Mouse (Mus musculus): ENCODE results near the gene Ccdc71.

The Ccdc71 gene

DNA sequence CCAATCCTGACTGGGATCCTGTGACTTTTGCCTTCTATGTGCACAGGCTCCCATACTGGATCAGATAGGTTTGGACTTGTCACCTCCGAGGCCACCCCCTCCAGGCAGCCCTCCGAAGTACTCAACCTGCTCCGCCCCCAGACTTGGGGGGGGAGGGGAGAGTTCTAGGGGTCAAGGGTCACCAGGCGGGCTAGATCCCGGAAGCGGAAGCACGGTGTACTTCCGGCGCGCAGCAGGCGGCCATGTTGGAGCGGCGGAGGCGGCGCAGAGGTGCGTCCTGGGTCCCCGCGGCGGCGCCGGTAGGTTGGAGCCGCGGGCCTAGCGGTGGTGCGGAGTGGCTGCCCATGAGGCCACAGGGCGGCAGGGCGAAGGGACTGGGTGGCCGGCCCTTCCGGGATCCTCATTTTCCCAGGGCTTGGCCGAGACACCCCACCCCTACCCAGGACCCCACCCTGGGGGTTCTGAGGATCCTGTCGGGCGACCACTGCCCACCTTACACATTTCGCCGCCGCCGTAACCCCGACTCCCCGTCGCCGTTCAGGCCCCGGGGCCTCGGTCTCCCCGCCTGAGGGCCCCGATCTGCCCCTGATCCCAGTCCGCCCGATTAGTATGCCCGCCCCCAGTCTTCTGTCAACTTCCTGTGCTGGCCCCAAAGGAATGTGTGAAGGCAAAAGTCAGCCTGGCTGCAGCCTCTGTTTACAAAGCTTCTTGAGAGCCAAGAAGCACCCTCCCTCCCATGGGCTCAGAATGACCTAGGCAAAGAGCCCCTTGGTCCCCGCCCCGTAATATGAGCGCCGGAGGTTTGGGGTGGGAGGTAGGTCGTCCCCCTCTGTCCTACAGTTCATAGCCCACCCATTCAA, at the start of gene Ccdc71:
Ccdc71 (plus strand) TSS at position 209 of the 860 bp plus-strand sequence.
- DNase-seq (ENCODE audit: low read depth): peak; percentile 91

DNA sequence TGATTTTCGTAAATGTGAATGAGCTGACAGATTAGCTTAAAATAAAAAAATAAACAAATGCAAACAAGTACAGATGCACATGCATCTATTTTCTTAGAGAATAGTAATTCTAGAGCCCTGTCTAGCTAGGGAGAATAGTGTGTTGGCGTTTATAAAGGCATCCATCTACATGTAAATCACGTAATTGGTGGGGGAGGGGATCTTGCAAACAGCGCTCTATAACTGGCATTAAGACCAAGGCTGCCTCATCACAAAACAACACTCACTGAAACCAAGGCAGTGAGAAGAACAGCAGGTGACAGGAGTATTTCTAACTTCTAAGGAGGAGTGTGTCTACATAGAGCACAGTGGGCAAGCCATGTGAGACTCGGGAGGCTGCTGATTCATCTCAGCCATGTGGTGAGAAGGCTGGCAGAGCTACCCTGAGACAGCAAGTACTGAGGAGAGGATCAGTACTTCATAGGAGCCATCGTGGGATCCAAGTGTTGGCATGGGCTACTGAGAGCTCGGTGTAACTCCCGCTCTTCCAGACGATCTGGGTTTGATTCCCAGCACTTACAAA, 48.9 kb upstream of the Ccdc71 start:
- no peak for DNase-seq (ENCODE audit: low read depth)

DNA sequence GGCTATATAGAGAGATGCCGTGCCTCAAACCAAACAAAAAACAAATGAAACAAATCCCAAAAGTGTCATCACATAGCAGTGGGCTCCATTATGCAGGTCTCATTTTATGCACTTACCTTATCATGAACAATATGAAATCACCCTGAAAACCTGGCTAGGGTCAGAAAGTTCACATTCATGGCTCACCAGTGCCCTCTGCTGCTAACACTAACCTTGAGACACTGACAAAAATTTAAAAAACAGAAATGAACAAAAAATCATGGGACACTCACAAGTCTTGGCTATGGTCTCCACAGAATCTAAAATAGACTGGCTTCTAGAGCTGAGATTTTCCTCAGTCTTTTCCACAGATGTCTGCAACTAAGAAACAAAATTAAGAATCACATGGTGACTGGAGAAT, 48.1 kb upstream of the Ccdc71 start:
- DNase-seq (ENCODE audit: low read depth): peak; percentile 43

DNA sequence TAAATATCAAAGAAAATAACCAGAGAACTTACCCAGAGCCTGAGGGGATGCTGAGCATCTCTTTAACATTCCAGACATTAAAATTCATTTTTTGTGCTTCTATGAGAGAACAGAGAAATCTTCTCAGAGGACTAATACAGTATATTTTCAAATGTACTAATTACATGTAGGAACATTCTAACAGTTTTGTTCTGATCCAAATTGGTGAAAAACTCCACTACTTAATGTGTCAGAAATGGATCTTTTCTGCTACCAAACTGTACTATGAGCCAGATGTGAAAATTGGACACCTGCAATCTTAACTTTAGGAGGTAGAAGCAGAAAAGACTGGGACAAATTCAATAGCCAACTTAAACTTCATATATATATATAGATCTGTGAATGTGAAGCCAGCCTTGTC, 31.9 kb upstream of the Ccdc71 start, which contains the start of gene Ccdc36:
Ccdc36 (minus strand) TSS at position 101 of the 400 bp plus-strand sequence.
- no peak for DNase-seq (ENCODE audit: low read depth)

DNA sequence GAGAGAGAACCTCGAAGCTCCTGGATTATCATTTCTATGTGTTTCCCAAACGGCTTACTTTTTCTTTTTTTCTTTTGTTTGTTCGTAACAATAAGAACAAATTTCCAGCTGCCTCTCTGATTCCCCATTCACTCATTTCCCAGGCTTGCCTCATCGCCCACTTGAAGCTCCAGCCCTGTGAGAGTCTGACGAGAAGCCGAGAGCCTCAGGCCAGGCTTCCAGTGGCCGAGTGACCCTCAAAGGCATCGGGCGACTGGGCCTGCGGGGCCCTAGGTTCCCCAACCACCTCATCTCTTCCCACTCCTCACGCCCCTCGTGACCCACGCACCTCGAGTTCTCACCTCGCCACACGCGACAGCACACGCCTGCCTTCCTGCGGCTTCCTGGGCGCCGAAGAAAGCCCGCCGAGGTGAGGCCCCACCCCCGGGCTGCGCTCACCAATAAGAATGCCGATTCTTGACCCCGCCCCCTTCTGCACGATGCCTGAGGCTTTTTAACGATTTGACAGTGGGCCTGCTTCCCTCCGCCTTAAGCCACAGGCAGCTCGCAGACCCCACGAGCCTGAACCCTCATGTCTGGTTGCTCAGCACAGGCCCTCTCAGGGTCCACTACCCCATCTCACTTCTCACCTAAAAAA, 28.8 kb upstream of the Ccdc71 start:
- DNase-seq (ENCODE audit: low read depth): peak; percentile 26

DNA sequence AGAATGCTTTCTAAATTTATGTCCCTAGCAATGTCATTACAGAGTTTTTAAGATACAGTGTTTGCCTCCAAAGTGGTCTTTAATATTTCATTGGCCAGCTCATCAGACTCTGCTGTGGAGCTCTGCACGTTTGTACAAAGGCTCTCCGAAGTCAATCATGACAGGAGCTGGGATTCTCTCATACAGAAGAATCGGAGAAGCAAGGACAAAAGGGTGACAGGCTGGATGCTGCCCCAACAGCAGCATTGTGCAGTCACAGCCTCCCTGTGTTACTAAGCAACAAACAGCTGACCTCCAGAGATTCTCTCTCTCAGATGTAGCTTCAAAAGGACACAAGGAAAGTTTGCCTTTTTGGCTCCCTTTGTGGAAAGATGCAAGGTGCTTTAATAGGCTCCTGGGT, 24.1 kb upstream of the Ccdc71 start, which contains the start of gene BC048562:
BC048562 (plus strand) TSS at position 301 of the 400 bp plus-strand sequence.
- DNase-seq (ENCODE audit: low read depth): no peak

DNA sequence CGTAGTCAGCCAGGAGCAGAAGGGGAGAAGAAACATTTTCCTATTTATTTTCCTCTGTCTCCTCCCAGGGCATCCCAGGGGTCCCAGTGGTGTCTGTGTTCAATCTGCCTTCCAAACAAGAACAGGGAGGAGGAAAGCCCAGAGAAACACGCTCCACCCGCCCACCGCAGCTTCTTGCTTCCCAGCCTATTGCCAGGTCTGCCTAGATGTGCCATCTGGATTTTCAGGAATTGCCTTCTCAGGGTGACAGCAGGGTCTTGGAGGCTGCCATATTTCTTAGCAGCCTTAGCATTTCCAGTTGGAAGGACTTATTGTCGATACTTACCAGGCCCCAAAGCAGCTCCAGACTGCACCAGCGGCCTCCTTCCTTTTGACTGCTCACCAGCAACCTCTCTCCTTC, 21.2 kb upstream of the Ccdc71 start:
- DNase-seq (ENCODE audit: low read depth): no peak

DNA sequence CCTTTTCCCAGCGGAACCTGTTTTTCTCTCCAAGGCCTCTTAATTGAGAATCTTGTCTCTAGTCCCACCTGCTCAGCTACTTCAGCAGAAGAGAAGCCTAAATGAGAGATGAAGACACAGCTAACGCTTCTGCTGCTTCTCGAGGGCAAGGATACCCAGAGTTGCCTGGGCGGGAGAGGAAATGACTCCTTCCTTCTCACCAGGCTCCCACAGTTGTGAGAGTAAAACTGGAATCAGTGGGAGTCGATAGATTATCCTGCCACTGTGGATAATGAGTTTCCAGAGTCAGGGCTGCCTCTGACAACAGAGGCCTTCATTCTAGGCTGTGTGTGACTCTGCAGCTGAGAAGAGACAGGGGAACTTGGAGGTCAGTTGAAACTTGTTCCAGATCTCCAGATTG, 19.8 kb upstream of the Ccdc71 start:
- DNase-seq (ENCODE audit: low read depth): no peak

DNA sequence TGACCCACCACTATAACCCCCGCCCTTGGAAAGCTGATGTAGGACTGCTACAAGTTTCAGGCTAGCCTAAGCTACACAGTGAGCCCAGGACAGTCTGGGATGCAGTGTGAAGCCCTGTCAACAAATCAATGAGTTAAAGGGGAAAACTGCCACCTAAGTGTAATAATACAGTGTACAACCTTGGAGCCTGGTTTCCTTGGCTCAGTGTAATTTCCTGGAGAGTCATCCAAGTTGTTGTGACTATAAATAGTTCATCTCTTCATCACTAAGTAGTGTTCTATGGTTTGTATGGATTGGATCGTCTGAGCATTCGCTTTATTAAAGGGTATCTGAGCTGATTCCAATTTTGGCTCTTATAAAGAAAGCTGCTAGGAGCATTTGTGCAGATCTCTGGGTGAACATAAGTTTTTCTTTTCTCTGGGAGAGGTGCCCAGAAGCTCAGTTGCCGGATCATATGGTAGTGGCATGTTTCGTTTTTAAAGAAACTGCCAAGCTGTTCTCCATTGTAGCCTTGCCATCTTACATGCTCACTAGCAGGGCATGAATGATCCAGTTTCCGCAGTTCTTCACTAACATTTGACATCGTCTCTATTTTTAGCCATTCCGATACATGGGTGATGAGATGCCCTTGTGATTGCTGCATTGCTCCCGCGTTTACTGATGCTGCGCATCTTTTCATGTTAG, 18.9 kb upstream of the Ccdc71 start:
- DNase-seq (ENCODE audit: low read depth): no peak

DNA sequence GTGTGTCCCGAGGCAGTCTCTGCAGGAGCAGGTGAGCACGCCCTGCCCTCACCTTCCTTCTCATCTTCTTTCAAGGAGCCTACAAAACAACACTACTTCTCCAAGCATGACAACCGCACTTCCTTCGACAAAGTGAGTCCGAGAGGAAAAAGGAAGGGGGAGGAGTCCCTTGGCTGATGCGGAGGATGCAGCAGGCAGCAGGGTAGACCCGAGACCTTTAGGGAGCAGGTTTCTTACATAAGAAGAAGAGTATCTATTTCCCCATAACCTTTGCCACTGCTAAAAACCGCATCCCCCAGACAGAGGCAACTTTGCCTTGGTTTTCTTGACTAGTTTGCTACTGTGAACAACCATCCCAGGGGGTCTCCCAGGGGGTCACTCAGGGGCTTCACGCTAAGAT, 15.2 kb upstream of the Ccdc71 start:
- peak; percentile 18 for DNase-seq (ENCODE audit: low read depth)

DNA sequence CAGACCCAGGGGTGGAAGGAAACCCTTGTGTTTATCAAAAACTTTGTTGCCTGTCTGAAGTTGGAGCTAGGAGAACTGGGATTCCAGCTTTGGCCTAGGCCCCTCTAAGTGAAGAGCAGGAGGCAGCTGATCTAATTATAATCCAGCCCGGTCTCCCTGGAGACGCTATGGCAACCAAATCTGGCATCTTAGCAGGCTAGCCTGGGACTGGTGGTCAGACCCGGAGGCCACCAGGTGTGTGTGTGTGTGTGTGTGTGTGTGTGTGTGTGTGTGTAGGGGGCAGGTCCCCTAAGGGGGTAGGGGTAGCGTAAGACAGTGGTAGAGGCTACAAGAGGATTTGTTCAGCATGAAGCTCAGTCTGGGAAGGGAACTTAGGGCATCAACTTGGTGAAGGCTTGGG, 10.5 kb upstream of the Ccdc71 start:
- DNase-seq (ENCODE audit: low read depth): no peak

DNA sequence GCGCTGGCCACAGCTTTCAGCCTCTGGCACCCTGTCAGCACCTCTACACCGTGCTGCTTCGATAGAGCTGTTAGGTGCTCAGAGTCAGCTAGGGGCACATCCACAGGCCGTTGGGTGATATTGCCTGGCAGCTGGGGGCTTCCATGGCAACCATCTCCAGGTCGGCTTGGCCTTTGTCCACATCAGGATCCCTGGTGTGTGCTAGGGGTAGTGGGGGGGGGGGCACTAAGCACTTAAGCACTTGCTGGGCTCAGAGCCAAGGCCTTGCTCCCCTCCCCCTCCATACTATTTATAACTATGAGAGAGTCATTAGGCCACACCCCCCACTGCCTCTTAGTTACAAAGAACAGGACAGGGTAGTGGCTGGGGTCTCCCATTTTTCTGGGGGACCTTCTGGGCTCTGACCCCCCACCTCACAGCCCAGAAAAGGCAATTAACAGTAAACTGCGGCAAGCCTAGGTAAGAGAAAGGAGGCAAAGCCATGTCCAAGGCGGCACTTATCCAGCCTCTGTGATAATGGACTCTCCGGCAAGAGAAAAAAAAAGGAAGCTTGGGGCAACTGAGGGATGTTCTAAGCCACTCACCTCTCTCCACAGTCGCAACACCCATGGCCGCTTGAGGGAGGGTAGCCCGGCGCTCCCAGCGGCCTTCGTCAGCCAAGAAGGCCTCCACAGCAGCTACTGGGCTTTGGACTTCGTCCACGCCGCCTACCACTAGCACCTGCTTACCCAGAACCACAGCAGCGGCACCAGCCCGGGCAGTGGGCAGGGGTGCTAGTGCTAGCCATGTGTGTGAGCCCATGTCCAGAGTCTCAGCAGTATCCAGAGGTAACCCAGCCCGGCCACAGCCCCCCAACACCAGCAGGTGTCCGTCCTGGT, 9.8 kb upstream of the Ccdc71 start:
- no peak for DNase-seq (ENCODE audit: low read depth)

DNA sequence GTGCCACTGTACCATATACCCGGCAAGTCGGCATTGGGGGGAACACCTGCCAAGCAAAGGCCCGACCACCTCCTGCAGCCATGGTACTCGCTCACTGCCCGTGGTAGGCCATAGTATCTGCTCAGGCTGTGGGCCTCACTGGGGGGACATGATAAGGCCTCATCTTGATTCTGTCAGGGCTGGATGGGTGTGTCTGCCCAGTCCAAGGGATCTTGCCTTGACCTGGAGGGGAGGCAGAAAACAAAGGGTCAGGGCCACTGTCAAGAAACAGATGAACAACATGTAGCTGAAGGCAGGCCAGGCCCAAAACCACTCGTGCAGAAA, 9.2 kb upstream of the Ccdc71 start:
- DNase-seq (ENCODE audit: low read depth): no peak

DNA sequence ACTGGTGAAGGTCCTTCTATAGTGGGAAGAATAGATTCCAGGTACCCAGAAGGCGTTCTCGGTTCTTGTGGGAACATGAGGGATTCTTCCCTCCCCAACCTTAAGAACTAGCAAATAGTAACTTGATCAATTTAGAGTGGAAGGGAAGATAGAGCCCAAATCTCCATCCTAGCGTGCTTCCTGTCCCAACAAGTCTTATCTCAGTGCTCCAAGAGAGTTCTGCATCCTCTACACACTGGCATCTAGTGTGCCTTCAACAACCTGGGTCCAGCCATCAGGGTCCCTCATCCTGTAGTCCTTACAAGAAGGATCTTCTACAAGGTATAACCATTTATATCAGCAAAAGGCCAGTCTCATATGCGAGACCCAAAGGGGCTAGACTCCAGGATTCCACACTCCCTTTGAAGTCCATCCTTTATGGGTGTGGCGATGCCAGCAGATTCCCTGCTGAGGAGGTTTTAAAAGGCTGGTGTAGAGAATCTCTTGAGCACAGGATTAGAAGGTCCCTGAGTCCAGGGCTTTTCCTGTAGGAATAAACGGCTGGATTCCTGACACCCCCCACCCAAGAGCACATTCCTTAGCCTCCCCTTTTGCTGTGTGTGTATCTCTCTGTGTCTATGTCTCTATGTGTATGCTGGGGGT, 8.7 kb upstream of the Ccdc71 start:
- peak; percentile 18 for DNase-seq (ENCODE audit: low read depth)

DNA sequence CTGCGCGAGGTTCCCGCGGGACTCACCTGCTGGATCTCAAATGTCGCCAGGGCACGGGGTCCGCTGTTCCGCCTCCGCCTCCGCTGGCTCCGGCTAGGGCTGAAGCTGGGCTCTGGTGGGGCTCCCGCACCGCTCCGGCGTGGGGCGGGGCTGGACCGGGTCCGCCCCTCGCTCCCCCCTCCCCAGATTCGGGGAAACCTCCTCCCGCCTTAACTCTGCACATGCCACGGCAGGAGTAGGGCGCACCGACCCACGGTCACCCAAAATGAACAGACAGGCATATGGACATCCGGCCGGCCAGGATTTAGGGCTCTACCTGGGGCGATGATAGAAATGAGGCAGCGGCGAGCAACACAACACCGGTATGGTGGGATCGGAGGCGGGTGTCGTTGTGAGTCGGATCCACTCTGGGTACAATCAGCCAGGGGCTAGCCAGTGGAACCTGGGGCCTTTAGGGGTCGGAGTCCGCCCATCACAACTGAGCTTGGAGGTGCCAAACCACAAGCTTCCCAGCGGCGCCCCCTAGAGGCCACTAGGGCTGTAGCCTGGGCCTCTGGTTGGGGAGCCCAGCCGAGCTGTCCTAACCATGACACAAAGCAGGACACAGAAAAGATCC, 7.9 kb upstream of the Ccdc71 start:
- peak; percentile 90 for DNase-seq (ENCODE audit: low read depth)

DNA sequence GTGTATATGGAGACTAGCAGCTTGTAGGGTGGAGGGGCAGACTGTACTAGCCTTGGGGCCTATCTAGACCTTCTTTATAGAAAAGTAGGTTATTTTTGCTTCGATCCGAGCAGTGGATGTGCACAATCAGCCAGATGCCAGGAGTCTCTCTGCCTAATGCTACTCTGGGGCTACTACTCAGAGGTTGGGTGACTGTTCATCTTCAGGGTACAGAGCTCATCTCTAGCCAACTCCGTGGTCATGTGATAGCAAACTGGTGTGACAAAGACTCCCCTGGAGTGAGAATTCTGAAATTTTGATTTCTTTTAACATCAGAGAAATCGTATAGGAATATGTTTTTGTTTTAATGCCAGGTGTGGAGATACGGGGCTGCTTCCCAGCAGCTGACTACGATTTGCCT, 7.4 kb upstream of the Ccdc71 start:
- DNase-seq (ENCODE audit: low read depth): no peak

DNA sequence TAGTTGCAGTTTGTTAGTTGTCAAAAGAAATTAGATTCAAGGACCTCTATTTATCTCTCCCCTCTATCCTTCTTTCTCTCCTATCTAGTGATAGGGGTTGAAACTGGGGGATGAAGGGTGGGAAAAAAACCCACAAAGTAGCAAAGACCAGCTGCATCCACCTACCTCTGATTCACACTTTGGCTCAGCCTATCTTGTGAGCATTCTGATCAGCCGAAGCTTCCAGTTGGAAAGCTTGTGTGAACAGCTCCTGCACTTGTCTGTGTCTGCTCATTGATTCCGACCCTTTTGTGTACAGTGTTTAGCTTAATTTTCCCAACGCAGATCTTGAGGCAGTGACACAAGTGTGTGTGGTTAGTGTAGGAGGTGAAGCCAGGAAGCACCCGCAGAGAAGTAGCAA, 6.9 kb upstream of the Ccdc71 start:
- DNase-seq (ENCODE audit: low read depth): no peak

DNA sequence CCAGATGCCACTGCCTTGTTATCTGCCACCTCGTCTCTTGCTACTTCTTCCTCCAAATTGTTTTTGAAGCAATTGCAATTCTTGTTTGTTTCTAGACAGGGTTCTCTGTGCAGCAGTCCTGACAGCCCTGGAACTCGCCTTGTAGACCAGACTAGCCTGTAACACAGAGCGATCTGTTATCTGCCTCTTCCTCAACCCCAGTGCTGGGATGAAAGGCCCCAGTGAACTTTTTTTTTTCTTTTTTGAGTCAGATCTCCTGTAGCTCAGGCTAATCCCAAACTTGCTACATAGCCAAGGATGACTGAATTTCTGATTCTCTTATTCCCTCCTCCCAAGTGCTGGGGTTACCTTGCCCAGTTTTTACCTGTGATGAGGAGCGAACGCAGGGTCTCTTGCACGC, 5.9 kb upstream of the Ccdc71 start:
- DNase-seq (ENCODE audit: low read depth): no peak

DNA sequence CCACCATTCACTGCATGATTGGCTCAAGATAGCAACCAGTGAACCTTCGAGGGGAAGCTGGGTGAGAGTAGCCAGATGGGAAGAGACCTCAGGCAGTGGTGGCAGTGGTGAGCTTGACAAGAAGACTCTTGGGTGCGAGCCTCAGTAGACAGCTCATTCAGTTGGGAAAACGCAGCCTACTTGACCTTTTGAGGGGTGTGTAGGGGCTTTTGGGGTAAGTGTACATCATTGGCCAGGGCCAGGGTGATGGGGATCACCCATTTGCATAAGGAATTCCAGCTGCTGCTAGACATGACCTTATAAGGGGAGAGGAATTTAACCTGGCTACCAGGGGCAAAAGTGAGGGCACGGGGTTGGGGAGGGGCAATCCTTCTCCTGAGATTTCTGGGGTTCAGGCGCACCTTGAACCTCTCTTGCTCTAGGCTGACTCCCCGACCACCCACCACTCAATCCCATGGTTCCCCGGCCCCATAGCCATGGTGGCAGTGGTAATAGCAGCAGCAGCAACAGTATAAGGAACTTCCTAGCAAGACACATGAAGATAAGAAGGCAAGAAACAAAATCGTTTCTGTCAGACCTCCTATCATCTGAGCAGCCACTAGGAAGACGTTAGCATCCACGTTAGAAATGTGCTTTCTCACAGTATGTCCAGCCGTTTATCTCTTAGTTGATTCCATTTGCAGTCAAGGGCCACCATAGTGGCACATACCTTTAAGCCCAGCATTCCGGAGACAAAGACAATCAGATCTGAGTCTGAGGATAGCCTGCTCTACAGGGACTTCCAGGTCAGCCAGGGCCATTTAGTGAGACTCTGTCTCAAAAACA, 4.4 kb upstream of the Ccdc71 start:
- DNase-seq (ENCODE audit: low read depth): no peak

DNA sequence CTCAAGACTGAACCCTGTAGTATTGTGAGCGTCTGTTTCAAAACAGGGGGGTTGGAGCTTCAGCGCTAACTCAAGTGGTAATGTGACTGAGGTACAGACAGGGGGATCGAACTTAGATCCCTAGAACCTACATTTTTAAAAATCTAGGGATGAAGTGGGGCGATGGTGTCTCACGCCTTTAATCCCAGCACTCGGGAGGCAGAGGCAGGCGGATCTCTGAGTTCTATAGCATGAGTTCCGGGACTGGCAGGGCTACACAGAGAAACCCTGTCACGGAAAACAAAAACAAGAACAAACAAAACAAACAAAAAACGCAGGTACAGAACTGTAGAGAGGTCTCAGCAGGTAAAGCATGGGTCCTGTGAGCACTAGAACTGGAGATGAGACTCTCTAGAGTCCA, 3.4 kb upstream of the Ccdc71 start:
- DNase-seq (ENCODE audit: low read depth): no peak
